Mouse (Mus musculus) liver, adult 2 months (tissue): ENCODE results near the gene Nt5c3b.

Source experiments
- CTCF ChIP-seq: fragments of 200-500 bp; IDR thresholded peaks from 2 replicates; pipeline ENCODE4 v1.5.1; 2011; ENCODE audit warnings: low read depth, low read length, control low read depth
- POLR2A ChIP-seq: fragments of 200-500 bp; IDR thresholded peaks from 2 replicates; pipeline ENCODE4 v1.6.1; 2011; ENCODE audit warnings: low read length, control low read depth; ENCODE audit not compliant: insufficient read depth; ENCODE audit errors: extremely low read depth

GRCm38 (mm10) chr11:100388588-100388987 lies 53.0 kb downstream of the Nt5c3b start:
- no peak for TF ChIP-seq POLR2A
- TF ChIP-seq CTCF: no peak
